Mouse (Mus musculus) liver, embryonic 16.5 days (tissue): ENCODE results near the gene Smtn. TPM values are rescaled to one million over a fixed set of nuclear protein-coding genes. Genes with fewer than 3 reads are reported as not detected.

Experiments
- ATAC-seq: fragments of 200-750 bp; cut with Nextera tagmentation; 2 replicates; pipeline ENCODE4 v1.8.0; 2017; ENCODE audit warnings: low read depth, mild to moderate bottlenecking, moderate number of reproducible peaks, moderate library complexity
- H3K27ac ChIP-seq: fragments of 300-500 bp; sonication (generic); 2 replicates; pipeline ENCODE4 v1.5.1; 2014; ENCODE audit warnings: mild to moderate bottlenecking, low read length
- H3K27me3 ChIP-seq: fragments of 300-500 bp; sonication (generic); 2 replicates; pipeline ENCODE4 v1.6.1; 2014; ENCODE audit warnings: low read depth, low read length, mixed read lengths; ENCODE audit not compliant: control insufficient read depth, insufficient read depth
- H3K36me3 ChIP-seq: fragments of 300-500 bp; sonication (generic); 2 replicates; pipeline ENCODE4 v1.6.1; 2014; ENCODE audit warnings: mild to moderate bottlenecking; ENCODE audit not compliant: control insufficient read depth, insufficient read depth
- H3K4me1 ChIP-seq: fragments of 300-500 bp; sonication (generic); 2 replicates; pipeline ENCODE4 v1.6.1; 2014; ENCODE audit warnings: low read depth, low read length, mixed read lengths; ENCODE audit not compliant: control insufficient read depth
- H3K4me2 ChIP-seq: fragments of 300-500 bp; sonication (generic); 2 replicates; pipeline ENCODE4 v1.6.1; 2014; ENCODE audit warnings: low read depth, low read length, mixed read lengths
- H3K4me3 ChIP-seq: fragments of 300-500 bp; sonication (generic); 2 replicates; pipeline ENCODE4 v1.5.1; 2014; ENCODE audit warnings: low read depth, mild to moderate bottlenecking, low read length
- H3K9ac ChIP-seq: fragments of 300-500 bp; sonication (generic); 2 replicates; pipeline ENCODE4 v1.6.1; 2014; ENCODE audit warnings: low read depth, low read length
- H3K9me3 ChIP-seq: fragments of 300-500 bp; sonication (generic); replicated peaks from 2 replicates; pipeline ENCODE4 v1.6.1; 2016; ENCODE audit warnings: low read length; ENCODE audit not compliant: control insufficient read depth
- WGBS: fragments of 180-500 bp; shearing (Covaris S2); extraction: QIAGEN DNeasy Blood & Tissue Kit; methylation state at CpG from one replicate; pipeline ENCODE4 v1.1.7; 2014; ENCODE audit not compliant: insufficient replicate concordance; 5-methylcytosine and 5-hydroxymethylcytosine counted together
- polyA plus RNA-seq: library from polyadenylated mRNA; unstranded; fragments of >200 nt; fragmentation: Nextera tagmentation; extraction: Ambion mirVana; gene quantifications from 2 replicates; pipeline ENCODE4 v1.2.1, GENCODE M21; 2015

Gene Smtn
- polyA plus RNA-seq, 1 experiment from 2014 or later, result 16.7 TPM

DNA sequence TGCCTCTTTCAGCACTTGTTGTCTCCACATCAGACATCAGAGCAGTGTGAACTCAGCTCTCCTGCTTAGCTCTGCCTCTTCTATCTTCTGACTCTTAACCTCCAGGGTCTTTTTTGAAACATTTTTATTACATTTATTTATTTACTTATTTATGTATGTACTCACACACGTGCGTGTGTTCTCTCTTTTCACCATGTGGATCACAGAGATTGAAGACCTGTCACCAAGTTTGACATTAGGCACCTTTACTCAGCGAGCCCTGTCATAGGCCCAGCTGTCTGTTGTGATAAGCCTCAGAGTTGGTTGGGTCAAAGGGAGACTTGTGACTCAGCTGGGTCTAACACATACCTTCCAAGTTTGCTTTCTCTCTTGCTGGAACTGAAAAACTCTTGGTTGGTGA lies 17.4 kb upstream of the Smtn start:
- ATAC-seq, result no peak
- Histone ChIP-seq H3K27ac (no peak overlapping the region), H3K4me2 (no peak overlapping the region), H3K4me1 (no peaks in the 10 kb centered on the region), H3K4me3 (no peak overlapping the region), H3K9ac (no peak overlapping the region), H3K36me3 (no peaks in the 10 kb centered on the region), H3K9me3 (no peaks in the 10 kb centered on the region), H3K27me3 (no peaks in the 10 kb centered on the region)
- WGBS, result 18% methylated on average over 3 of the region's 3 CpGs

DNA sequence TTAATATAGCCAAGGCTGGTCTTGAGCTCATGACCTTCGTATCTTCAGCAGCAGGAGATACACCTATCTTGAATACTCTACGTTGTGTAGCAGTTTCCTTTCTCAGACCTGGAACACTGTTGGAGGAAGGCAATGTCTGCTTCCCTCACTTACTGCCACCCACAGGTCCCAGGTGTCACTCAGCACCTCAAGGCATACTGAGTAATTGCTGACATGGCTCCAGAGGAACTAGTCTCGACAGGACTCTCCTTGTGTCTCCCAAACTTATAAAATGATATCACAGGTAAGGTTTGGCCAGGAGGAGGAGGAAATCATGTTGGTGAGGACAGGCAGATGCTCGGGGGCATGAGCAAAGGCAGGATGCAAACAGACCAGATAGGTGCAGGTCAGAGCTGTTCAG lies 14.6 kb upstream of the Smtn start:
- no peaks in the 10 kb centered on the region for H3K36me3 ChIP-seq
- no peak overlapping the region for H3K4me3 ChIP-seq
- no peak overlapping the region for H3K27ac ChIP-seq
- H3K4me1 ChIP-seq, result no peaks in the 10 kb centered on the region
- H3K4me2 ChIP-seq, result no peak overlapping the region
- 63% methylated on average over 4 of the region's 4 CpGs for WGBS
- no peak for ATAC-seq
- no peaks in the 10 kb centered on the region for H3K9me3 ChIP-seq
- no peak overlapping the region for H3K9ac ChIP-seq
- no peaks in the 10 kb centered on the region for H3K27me3 ChIP-seq

DNA sequence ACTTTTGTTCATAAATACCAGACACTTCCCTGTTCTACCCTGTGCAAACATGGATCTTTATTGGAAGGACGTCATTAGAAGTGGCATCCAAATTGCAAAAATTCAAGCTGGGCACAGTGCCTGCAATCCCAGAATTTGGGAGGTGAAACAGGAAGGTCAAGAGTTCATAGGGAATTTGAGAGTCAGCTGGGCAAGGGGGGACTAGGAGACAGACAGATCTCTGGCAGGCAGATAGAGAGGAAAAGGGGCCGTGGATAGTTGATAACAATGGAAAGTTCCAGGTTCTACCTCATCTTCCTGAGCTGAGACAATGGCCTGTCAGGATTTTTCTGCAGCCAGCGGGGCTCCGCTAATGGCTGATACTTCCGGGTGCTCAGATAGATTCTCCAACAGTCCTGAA lies 9.4 kb upstream of the Smtn start:
- no peak for ATAC-seq
- 64% methylated on average over 5 of the region's 5 CpGs for WGBS

DNA sequence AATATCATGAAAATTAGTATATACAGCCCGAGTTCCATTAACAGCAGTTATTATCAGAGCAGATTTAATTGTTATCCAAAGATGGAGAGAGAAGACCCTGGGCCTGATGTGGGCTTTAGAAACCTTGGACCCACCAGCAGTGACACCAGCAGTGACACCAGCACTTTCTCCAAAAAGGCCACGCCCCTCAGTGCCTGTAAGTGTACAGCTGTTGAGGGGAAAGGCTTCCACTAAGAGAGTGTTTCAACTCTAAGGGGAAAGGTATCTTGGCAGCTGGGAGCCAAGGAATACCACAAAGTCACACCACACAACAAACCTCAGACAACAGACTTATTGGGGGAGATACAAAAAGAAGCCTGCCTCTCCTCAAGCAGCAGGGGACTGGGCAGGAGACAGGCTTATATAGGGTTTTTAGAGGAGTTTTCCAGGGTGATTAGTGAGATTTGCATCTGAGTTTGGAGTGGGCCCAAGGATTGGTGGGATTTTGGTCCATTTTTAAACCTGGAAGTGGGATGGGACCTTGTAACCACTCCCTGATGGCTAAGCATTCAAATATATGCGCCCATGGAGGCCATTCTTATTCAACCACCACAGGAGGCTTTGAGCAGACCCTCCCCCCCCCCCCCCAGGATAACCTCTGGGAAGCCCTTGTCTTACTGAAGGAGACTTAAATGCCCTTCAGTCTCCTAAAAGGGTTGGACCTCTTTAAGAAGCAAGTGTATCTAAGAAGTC lies 8.3 kb upstream of the Smtn start:
- WGBS, result 36% methylated on average over 3 of the region's 3 CpGs
- Histone ChIP-seq H3K4me2 (no peak overlapping the region), H3K27me3 (no peaks in the 10 kb centered on the region), H3K9ac (no peak overlapping the region), H3K27ac (no peak overlapping the region), H3K4me1 (no peaks in the 10 kb centered on the region), H3K4me3 (no peak overlapping the region), H3K9me3 (no peaks in the 10 kb centered on the region), H3K36me3 (no peaks in the 10 kb centered on the region)
- ATAC-seq, result no peak

More for the DNA sequence above, 9.4 kb upstream of the Smtn start:
- H3K4me3 ChIP-seq, result no peak overlapping the region
- no peaks in the 10 kb centered on the region for H3K4me1 ChIP-seq
- no peaks in the 10 kb centered on the region for H3K9me3 ChIP-seq
- no peak overlapping the region for H3K27ac ChIP-seq
- H3K4me2 ChIP-seq, result no peak overlapping the region
- no peaks in the 10 kb centered on the region for H3K36me3 ChIP-seq
- H3K9ac ChIP-seq, result no peak overlapping the region
- no peaks in the 10 kb centered on the region for H3K27me3 ChIP-seq

DNA sequence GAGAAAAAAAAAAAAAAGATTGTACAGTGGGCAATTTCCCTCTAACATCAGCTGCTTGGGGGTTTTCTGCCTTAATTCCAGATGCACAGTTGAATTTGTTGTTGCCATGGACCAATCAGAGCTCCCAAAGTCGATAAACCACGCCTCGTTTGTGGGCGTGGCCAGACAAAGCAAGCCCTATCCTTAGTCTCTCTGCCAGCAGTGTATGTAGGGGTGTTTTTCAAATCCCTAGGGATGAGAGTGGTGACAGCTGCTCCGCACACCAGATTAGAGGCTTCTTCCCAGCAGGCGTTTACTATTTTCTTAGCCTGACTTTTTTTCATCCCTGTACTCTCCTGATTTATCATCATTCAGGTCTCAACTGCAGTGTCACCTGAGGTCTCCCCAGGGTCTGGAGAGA lies 7.6 kb upstream of the Smtn start:
- Histone ChIP-seq H3K9me3 (no peaks in the 10 kb centered on the region), H3K27ac (no peak overlapping the region), H3K4me3 (no peak overlapping the region), H3K9ac (no peak overlapping the region), H3K4me2 (no peak overlapping the region), H3K4me1 (no peaks in the 10 kb centered on the region), H3K36me3 (no peaks in the 10 kb centered on the region), H3K27me3 (no peaks in the 10 kb centered on the region)
- 40% methylated on average over 6 of the region's 6 CpGs for WGBS
- no peak for ATAC-seq

DNA sequence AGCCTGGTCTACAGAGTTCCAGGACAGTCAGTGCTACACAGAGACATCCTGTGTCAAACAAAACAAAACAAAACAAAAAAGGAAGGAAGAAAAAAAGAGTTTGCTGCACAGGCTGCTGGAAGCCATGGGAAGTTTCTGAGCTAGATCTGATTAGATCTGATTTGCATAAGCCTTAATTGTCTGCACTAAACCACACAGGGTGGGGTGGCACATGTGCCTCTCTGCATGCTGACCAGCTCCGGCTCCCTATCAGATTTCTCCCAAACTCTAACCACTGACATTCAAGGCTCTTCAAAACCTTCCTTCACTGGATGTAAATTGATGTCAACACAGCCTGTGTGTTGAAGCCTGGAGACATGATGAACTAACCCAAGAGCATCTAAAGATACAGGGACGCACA lies 6.6 kb upstream of the Smtn start:
- WGBS, result 54% methylated on average over 2 of the region's 2 CpGs

DNA sequence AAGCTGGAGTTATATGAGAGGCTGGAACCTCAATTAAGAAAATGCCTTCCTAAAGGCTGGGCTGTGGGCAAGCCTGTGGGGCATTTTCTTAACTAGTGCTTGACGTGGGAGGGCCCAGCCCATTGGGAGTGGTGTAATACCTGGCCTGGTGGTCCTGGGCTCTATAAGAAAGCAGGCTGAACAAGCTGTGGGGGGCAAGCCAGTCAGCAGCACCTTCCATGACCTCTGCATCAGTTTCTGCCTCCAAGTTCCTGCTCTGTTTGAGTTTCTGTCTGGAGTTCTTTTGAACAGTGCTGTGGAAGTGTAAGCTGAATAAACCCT lies 5.8 kb upstream of the Smtn start:
- Histone ChIP-seq H3K9ac (no peak overlapping the region), H3K4me3 (no peak overlapping the region), H3K4me1 (no peaks in the 10 kb centered on the region), H3K27me3 (no peaks in the 10 kb centered on the region), H3K36me3 (no peaks in the 10 kb centered on the region), H3K4me2 (no peak overlapping the region), H3K9me3 (no peaks in the 10 kb centered on the region), H3K27ac (peak overlapping the region; percentile 70)
- 13% methylated on average over 1 of the region's 1 CpGs for WGBS
- ATAC-seq, result no peak

More for the DNA sequence above, 6.6 kb upstream of the Smtn start:
- no peak overlapping the region for H3K4me3 ChIP-seq
- no peak overlapping the region for H3K4me2 ChIP-seq
- H3K9ac ChIP-seq, result no peak overlapping the region
- H3K9me3 ChIP-seq, result no peaks in the 10 kb centered on the region
- H3K27ac ChIP-seq, result no peak overlapping the region
- H3K4me1 ChIP-seq, result no peaks in the 10 kb centered on the region
- no peak for ATAC-seq
- no peaks in the 10 kb centered on the region for H3K36me3 ChIP-seq
- no peaks in the 10 kb centered on the region for H3K27me3 ChIP-seq

DNA sequence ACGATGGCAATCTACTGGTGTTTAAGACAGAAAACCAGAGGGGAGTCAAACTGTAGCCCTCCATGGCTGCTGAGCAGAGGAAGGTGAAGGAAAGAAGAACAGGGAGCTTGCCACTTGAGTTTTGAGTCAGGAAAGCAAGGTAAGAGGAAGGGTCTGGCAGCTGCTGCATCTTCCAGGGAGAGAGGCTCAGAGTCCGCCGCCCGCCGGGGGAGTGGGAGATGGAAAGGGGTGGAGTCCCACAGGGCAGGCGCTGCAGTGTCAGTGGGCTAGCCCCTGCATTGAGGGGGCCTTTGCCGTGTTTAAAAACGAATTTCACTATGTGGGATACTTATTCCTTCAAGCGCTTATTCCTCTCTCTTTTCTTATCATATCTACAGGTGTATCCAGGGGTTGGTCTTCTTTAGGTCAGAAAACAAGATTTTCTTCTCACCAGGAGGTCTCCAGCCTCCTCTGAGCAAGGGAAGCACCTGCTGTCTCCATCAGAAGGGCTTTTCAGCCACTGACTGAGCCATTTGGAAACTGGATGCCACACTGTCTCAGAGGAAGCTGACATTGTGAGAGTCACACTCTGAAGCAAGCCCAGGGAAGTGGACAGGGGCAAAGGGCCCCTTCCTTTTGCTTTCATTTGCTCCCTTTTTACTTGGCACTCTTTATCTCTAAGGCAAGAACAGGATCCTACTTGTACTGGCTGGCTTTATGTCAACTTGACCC lies 5.3 kb upstream of the Smtn start:
- ATAC-seq, result no peak; the same call in 1 of the 2 replicates
- H3K4me3 ChIP-seq, result no peak overlapping the region
- no peak overlapping the region for H3K4me2 ChIP-seq
- no peaks in the 10 kb centered on the region for H3K9me3 ChIP-seq
- peak overlapping the region; percentile 70 for H3K27ac ChIP-seq
- H3K9ac ChIP-seq, result no peak overlapping the region
- no peaks in the 10 kb centered on the region for H3K36me3 ChIP-seq
- 15% methylated on average over 9 of the region's 9 CpGs for WGBS
- no peaks in the 10 kb centered on the region for H3K27me3 ChIP-seq
- H3K4me1 ChIP-seq, result no peaks in the 10 kb centered on the region

DNA sequence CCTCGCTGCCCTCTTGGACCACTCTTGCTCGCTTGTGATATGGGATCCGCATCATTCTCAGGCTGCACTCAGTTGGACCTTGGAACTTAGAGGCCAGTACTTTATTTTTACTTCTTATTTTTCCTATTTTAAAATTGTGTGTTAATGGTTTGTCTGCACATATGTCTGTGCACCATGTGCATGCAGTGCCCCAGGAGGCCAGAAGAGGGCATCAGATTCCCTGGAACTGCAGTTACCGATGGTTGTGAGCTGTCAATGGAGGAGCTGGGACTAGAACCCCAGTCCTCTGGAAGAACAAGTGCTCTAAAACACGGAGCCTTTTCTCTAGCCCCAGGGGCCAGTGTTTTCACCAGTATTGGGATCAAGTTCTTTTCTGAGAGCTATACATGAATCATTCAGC lies 4.0 kb upstream of the Smtn start:
- Histone ChIP-seq H3K27ac (no peak overlapping the region), H3K4me1 (peaks cover 4% of the 10 kb centered on the region), H3K4me2 (no peak overlapping the region), H3K9me3 (no peaks in the 10 kb centered on the region), H3K27me3 (no peaks in the 10 kb centered on the region), H3K9ac (no peak overlapping the region), H3K4me3 (no peak overlapping the region), H3K36me3 (no peaks in the 10 kb centered on the region)
- no peak for ATAC-seq
- WGBS, result 74% methylated on average over 5 of the region's 5 CpGs
